Mouse (Mus musculus): ENCODE results near the gene Tenm4.
A peak's percentile ranks its signal among the peaks of the same experiment; 100 is the strongest.
"Not testable (repeated sequence)": the region's sequence is repeated elsewhere in the genome, so short reads cannot be mapped to it uniquely, and the experiment has no call there.

Gene Tenm4

GRCm38 (mm10) chr7:96599081-96599480 is 428.0 kb downstream of the Tenm4 start:
- DNase-seq = no peak

- DNase-seq = no peak
These were observed 429.4 kb downstream of the Tenm4 start for GRCm38 (mm10) chr7:96600381-96600941.

- DNase-seq = no peak
These were observed 433.2 kb downstream of the Tenm4 start for GRCm38 (mm10) chr7:96604091-96604745.

GRCm38 (mm10) chr7:96605316-96605715 is 434.3 kb downstream of the Tenm4 start:
- no peak for DNase-seq

GRCm38 (mm10) chr7:96609854-96610586 is 439.0 kb downstream of the Tenm4 start:
- peak; percentile 9 for DNase-seq

- DNase-seq = no peak
These were observed 446.3 kb downstream of the Tenm4 start for GRCm38 (mm10) chr7:96617371-96617770.

GRCm38 (mm10) chr7:96619930-96620472 is 449.0 kb downstream of the Tenm4 start:
- no peak for DNase-seq

- DNase-seq = no peak
These were observed 455.3 kb downstream of the Tenm4 start for GRCm38 (mm10) chr7:96626338-96626737.

- not testable (repeated sequence) for DNase-seq
These were observed 459.5 kb downstream of the Tenm4 start for GRCm38 (mm10) chr7:96630551-96630950.

GRCm38 (mm10) chr7:96633008-96633407 is 462.0 kb downstream of the Tenm4 start:
- no peak for DNase-seq

- DNase-seq = no peak
These were observed 464.9 kb downstream of the Tenm4 start for GRCm38 (mm10) chr7:96635830-96636440.

- DNase-seq = no peak
These were observed 472.6 kb downstream of the Tenm4 start for GRCm38 (mm10) chr7:96643461-96644204.

- no peak for DNase-seq
These were observed 473.1 kb downstream of the Tenm4 start for GRCm38 (mm10) chr7:96644205-96644531.

GRCm38 (mm10) chr7:96647657-96648056 is 476.6 kb downstream of the Tenm4 start:
- no peak for DNase-seq

GRCm38 (mm10) chr7:96648606-96649005 is 477.6 kb downstream of the Tenm4 start:
- DNase-seq = no peak

GRCm38 (mm10) chr7:96649171-96649570 is 478.1 kb downstream of the Tenm4 start:
- no peak for DNase-seq

GRCm38 (mm10) chr7:96650435-96650834 is 479.4 kb downstream of the Tenm4 start:
- DNase-seq = no peak

GRCm38 (mm10) chr7:96651055-96651454 is 480.0 kb downstream of the Tenm4 start:
- peak; percentile 32 for DNase-seq

- peak; percentile 52 for DNase-seq
These were observed 480.7 kb downstream of the Tenm4 start for GRCm38 (mm10) chr7:96651626-96652341.

GRCm38 (mm10) chr7:96652844-96653243 is 481.8 kb downstream of the Tenm4 start:
- no peak for DNase-seq

GRCm38 (mm10) chr7:96654206-96654605 is 483.2 kb downstream of the Tenm4 start:
- DNase-seq = no peak

GRCm38 (mm10) chr7:96655096-96655716 is 484.2 kb downstream of the Tenm4 start:
- no peak for DNase-seq

Data from right cerebral cortex, adult 18-20 months (tissue).